Mouse (Mus musculus) ES-E14 (cell line): ENCODE measurements around the gene Cldn20. TPM values are rescaled to one million over a fixed set of nuclear protein-coding genes. Genes with fewer than 3 reads are reported as not detected.

Experiments used
- DNase-seq: peaks from one replicate; pipeline ENCODE4 v3.0.0-alpha.2; 2013; ENCODE audit warnings: low read depth, low spot score
- H3K27ac ChIP-seq: 2 replicates; pipeline ENCODE4 v1.5.1; 2012; ENCODE audit warnings: low read depth, mild to moderate bottlenecking, low read length, moderate library complexity, mixed read lengths; ENCODE audit not compliant: poor library complexity, insufficient read depth, severe bottlenecking
- H3K36me3 ChIP-seq: 2 replicates; pipeline ENCODE4 v1.6.1; 2012; ENCODE audit warnings: mild to moderate bottlenecking, low read length, moderate library complexity, mixed read lengths; ENCODE audit not compliant: control insufficient read depth, poor library complexity, insufficient read depth, severe bottlenecking
- H3K4me1 ChIP-seq, 2 experiments: fragments of 150-350 bp in 1 of 2; sonication (generic) in 1 of 2; 2 replicates each; pipeline ENCODE4 v1.6.1; 2012; ENCODE audit warnings: low read length in 2 of 2, mild to moderate bottlenecking in 1 of 2, mixed read lengths in 1 of 2; ENCODE audit not compliant: control insufficient read depth in 2 of 2, insufficient read depth in 2 of 2, poor library complexity in 1 of 2
- H3K4me3 ChIP-seq, 2 experiments: fragments of 150-350 bp in 1 of 2; sonication (generic) in 1 of 2; 2 replicates each; pipeline ENCODE4 v1.5.1; 2012; ENCODE audit warnings: low read length in 2 of 2, low read depth in 1 of 2, mild to moderate bottlenecking in 1 of 2, mixed read lengths in 1 of 2; ENCODE audit not compliant: insufficient read depth in 1 of 2, poor library complexity in 1 of 2, severe bottlenecking in 1 of 2
- H3K9ac ChIP-seq: 2 replicates; pipeline ENCODE4 v1.6.1; 2012; ENCODE audit warnings: low read depth, mild to moderate bottlenecking, low read length, mixed read lengths; ENCODE audit not compliant: poor library complexity, insufficient read depth, severe bottlenecking
- H3K9me3 ChIP-seq: fragments of 150-350 bp; sonication (generic); 2 replicates; pipeline ENCODE4 v1.6.1; 2012; ENCODE audit warnings: low read depth, mild to moderate bottlenecking, low read length; ENCODE audit not compliant: control insufficient read depth, insufficient read depth
- CHD2 ChIP-seq: IDR thresholded peaks from 2 replicates; pipeline ENCODE4 v1.6.1; 2014; ENCODE audit warnings: mild to moderate bottlenecking, low read depth, low read length, inconsistent platforms
- HCFC1 ChIP-seq: IDR thresholded peaks from 2 replicates; pipeline ENCODE4 v1.6.1; 2012; ENCODE audit warnings: low read length, inconsistent platforms, borderline replicate concordance; ENCODE audit not compliant: insufficient read depth
- MAFK ChIP-seq: IDR thresholded peaks from 2 replicates; pipeline ENCODE4 v1.6.1; 2014; ENCODE audit warnings: mild to moderate bottlenecking, low read depth, low read length, inconsistent platforms; ENCODE audit not compliant: insufficient read depth
- ZC3H11A ChIP-seq: IDR thresholded peaks from 2 replicates; pipeline ENCODE4 v1.6.1; 2012; ENCODE audit warnings: low read depth, mild to moderate bottlenecking, inconsistent platforms, low read length, borderline replicate concordance
- ZNF384 ChIP-seq: IDR thresholded peaks from 2 replicates; pipeline ENCODE4 v1.6.1; 2012; ENCODE audit warnings: low read depth, low read length, inconsistent platforms
- in situ Hi-C, 2 experiments: fragments of 600-800 bp; cut with MboI; formaldehyde crosslinking; loops; one replicate each; pipeline ENCODE4 v1.15.1; 2025; ENCODE audit warnings: low sequenced_read_pairs in 2 of 2, inconsistent platforms in 1 of 2; ENCODE audit not compliant: unreplicated experiment in 2 of 2
- total RNA-seq: library from RNA; depleted of rRNA; stranded (reverse); fragments of 300-350 nt; gene quantifications from 2 replicates; pipeline ENCODE4 v1.2.3, GENCODE M21; 2012; rRNA removed

The Cldn20 gene
- total RNA-seq = 0.58 and 0.95 TPM in 2 replicates

DNA sequence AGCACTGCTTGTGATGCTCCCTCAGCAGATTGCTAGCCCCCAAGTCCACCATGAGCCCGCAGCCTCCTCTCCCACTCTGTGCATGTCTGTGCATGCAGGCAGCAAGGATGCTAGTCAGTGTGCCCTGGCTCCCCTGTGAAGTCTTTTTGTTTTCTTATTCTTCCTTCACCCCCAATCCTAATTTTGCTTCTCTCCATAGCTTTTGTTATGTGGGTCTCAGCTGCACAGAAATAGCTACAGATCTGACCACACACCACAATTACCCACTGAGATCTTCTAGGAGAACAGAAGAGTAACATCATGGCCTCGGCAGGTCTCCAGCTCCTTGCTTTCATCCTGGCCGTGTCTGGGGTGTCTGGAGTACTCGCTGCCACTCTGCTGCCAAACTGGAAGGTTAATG is at the start of gene Cldn20:
Cldn20 (plus strand) TSS at position 301 of the 400 bp plus-strand sequence.
- H3K9ac ChIP-seq = peak within 1 kb of the TSS; percentile 38; the same call in 1 of the 2 replicates
- H3K36me3 ChIP-seq = peaks cover 8% of the 10 kb centered on the region
- peaks cover 0 to 2% of the 10 kb centered on the region in 2 experiments; a peak in 1 of 4 replicates for H3K4me1 ChIP-seq
- in situ Hi-C loops = no loop called here
- no peak within 1 kb of the TSS for H3K4me3 ChIP-seq
- TF ChIP-seq MAFK (no peak), ZNF384 (no peak), HCFC1 (no peak), ZC3H11A (no peak), CHD2 (no peak)
- DNase-seq = no peak
- no peaks in the 10 kb centered on the region for H3K9me3 ChIP-seq
- H3K27ac ChIP-seq = no peak within 1 kb of the TSS

DNA sequence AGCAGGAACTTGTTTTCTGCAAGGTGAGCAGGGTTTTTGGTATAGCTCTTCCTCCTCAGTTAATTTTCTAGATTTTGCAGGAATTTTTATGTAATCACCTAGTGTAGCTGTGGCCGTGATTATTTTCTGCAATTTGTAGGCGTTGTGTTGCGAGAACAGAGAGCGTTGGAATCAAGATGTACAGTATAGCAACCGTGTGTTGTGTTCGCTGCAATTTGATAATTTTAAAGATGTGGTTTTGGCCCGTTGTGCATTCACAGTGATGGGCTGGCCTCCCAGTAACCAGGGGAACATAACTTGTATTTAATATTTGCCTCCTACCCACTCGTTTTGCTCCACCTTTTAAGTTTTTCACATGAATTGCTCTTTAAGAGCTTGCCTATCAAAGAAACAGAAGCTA is 49.3 kb upstream of the Cldn20 start:
- Histone ChIP-seq H3K36me3 (no peaks in the 10 kb centered on the region), H3K27ac (no peak overlapping the region), H3K4me3 (no peak overlapping the region), H3K4me1 (no peaks in the 10 kb centered on the region), H3K9me3 (no peaks in the 10 kb centered on the region), H3K9ac (no peak overlapping the region)
- in situ Hi-C loops = no loop called here
- no peak for TF ChIP-seq MAFK
- no peak for TF ChIP-seq ZC3H11A
- TF ChIP-seq CHD2 = no peak
- no peak for TF ChIP-seq ZNF384
- no peak for TF ChIP-seq HCFC1
- DNase-seq = no peak

DNA sequence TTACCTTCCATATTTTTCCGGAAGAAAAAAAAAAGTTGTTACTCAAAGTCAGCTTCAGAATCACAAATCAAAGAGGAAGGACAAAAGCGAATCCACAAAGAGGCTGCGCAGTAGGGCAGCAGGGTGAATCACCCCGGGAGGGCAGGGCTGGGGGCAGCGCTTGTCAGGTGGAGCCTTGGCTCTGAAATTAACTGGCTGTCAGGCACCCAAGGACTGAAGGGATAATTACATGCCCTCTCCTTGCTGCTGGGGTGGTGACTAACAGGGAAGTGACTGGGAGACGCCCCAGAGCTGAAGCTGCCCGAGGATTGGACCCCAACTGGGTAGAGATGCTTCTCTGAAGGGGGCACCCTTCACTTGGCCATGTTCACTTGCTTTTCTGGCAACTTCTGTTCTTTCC is 46.5 kb upstream of the Cldn20 start:
- no peak for TF ChIP-seq ZC3H11A
- TF ChIP-seq ZNF384 = no peak
- no peak for TF ChIP-seq HCFC1
- TF ChIP-seq CHD2 = no peak
- TF ChIP-seq MAFK = no peak

DNA sequence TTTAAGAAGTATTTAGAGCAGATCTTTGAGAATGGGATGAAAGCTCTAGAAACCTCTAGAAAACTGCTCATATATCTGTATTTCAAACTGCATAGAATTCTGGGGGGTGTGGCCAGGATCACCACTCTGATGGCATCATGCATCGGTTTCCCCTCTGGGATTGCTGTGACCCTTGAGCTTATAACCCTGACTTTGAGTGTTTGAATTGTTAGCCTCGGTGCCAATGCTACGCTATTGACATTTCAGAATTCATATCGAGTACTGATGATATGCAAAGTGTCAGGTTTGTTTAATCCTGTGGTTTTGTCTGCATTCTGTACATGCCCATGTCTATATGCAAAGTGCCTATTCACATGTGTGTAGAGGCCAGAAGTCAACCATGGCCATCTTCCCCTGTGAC is 45.1 kb upstream of the Cldn20 start:
- H3K4me1 ChIP-seq = no peaks in the 10 kb centered on the region; a peak in 1 of 4 replicates
- in situ Hi-C loops = no loop called here
- H3K9me3 ChIP-seq = no peaks in the 10 kb centered on the region
- no peak for DNase-seq
- no peak overlapping the region for H3K9ac ChIP-seq
- H3K27ac ChIP-seq = no peak overlapping the region
- TF ChIP-seq CHD2 = no peak
- TF ChIP-seq HCFC1 = no peak
- TF ChIP-seq ZNF384 = no peak
- TF ChIP-seq ZC3H11A = no peak
- TF ChIP-seq MAFK = no peak
- H3K4me3 ChIP-seq = no peak overlapping the region
- H3K36me3 ChIP-seq = no peaks in the 10 kb centered on the region

More for the DNA sequence above, 46.5 kb upstream of the Cldn20 start:
- in situ Hi-C loops = no loop called here
- Histone ChIP-seq H3K4me3 (no peak overlapping the region), H3K9me3 (no peaks in the 10 kb centered on the region), H3K4me1 (no peaks in the 10 kb centered on the region; a peak in 1 of 4 replicates), H3K36me3 (no peaks in the 10 kb centered on the region), H3K27ac (no peak overlapping the region), H3K9ac (no peak overlapping the region)
- no peak for DNase-seq
